Mouse (Mus musculus) bone marrow, adult 2 months (tissue): ENCODE measurements around the gene 9130213A22Rik.

Source experiments
- CTCF ChIP-seq: fragments of 200-500 bp; IDR thresholded peaks from 2 replicates; pipeline ENCODE4 v1.5.1; 2011; ENCODE audit warnings: low read length, control low read depth; ENCODE audit not compliant: control insufficient read depth, insufficient read depth
- POLR2A ChIP-seq: fragments of 200-500 bp; IDR thresholded peaks from 2 replicates; pipeline ENCODE4 v1.6.1; 2011; ENCODE audit warnings: low read depth, mild to moderate bottlenecking, control low read depth, low read length, borderline replicate concordance; ENCODE audit not compliant: control insufficient read depth

GRCm38 (mm10) chr11:69077316-69077715 lies 45.1 kb downstream of the 9130213A22Rik start:
- TF ChIP-seq CTCF = no peak
- no peak for TF ChIP-seq POLR2A
